Mouse (Mus musculus) brain, embryonic 18.5 days (tissue): ENCODE results near the gene Insm2.

Source experiments
- DNase-seq: peaks from one replicate; pipeline ENCODE4 v3.0.0-alpha.2; 2012; ENCODE audit warnings: low read depth, low spot score

Insm2 gene

GRCm38 (mm10) chr12:55604411-55604810 is 5.2 kb downstream of the Insm2 start:
- DNase-seq = no peak

DNA sequence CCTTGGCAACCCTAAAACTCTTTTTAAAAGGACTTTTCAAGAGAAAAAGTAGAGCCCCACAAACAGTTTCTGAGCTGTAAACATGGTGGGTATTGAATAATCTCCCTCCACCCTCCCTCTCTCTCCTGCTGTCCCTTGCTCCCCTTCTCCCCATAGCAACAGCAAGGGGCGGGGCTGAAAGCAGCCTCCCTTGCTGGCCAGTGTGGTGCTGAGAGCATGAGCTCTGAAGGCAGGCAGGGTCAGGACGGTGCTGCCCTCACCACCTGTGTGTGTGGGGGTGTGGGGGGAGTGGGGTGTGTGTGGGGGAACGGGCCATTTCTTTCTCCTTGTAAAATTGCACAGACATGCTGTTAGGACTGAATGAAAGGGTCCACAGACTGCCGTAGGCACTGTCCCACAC is 8.7 kb downstream of the Insm2 start:
- DNase-seq = no peak

- DNase-seq = no peak
These were observed 11.6 kb downstream of the Insm2 start for GRCm38 (mm10) chr12:55610812-55611211.

- DNase-seq = no peak
These were observed 21.1 kb downstream of the Insm2 start for GRCm38 (mm10) chr12:55620321-55620720.

DNA sequence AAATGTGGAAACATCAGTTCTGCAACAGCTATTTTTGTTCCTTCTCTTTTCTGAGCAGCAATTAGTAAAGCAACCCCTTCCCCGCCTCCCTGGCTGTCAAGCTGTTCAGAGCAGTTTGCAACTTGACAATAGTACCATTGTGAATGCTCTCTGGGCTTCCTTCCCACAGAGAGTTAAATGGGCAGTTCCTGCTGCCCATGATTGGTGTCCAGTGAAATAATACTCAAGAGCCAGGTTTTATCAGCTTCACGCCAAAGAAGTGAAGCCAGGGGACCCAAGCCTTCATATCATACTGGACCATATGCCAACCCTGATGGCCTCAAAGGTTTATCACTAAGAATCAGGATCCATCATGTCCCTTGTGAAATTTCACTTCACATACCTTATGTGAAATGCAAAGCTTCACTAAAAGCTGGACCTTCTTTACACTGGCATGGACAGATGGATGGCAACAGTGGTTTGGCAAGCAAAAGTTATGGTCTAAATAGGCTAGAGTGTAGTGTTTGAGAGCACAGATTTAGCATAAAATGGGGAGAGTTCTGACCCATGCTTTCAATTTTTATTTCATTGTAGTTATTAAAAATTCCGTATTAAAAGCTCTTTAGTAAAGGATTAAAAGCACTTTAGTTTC is 23.5 kb downstream of the Insm2 start:
- no peak for DNase-seq

DNA sequence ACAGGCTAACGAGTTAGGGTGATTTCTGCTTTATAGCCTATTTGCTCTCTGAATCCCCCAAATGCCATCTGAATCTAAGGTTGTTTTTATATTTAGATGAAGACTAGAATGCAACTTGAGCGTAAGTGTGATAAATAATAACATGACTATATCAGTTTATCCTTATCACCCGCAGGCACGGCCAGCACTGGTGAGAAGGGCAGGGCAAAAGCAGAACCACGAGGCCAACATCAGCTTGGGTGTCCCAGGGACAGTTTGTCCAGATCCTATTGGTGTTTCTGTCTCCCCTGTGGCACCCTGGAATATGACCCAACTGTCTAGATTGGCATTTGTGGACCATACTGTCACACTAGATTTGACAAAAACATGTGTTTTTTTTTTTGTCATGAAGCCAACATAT is 24.0 kb downstream of the Insm2 start:
- no peak for DNase-seq

DNA sequence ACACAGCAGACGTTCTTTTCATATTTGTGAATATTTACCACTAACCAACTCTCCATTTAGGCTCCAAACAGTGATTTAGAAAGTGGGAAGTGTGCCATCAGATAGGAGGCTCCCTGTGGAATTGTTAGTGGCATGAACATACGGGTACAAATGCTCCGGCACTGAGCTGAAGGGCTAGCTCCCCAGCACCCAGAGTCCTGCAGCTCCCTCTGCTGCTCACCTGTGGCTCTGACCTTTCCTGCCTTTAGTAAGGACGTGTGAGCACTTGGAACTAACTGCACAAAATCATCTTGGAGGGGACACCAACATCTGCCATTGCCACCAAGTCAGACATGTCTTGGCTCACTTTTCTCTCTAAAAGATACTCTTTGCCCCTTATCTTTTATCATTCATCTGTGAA is 27.5 kb downstream of the Insm2 start:
- DNase-seq = no peak

DNA sequence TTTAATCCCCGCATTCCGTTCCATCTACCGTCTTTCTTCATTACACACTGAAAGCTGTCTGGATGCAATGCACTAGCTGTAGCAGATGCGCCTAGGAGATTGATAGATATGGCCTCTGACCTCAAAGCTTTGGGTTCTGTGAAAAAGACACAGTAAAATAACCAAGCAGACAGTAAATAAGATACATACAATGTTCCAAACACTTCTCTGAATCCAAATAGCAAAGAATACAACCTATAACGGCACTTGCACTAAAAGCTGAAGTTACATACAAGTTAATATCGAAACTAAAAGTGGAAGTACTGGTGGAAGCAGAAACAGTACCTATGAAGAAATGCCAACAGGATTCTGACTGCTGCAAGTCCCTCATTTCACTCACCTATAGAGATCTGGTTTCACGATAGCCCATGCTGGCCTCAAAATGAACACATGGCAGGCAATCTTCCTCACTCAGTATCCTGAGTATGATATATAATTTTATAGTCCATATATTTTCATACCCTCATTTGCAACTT is 48.8 kb downstream of the Insm2 start:
- DNase-seq = no peak
